Mouse (Mus musculus): Measurements from ENCODE around the gene Nptxr. TPM values are rescaled to one million over a fixed set of nuclear protein-coding genes. Genes with fewer than 3 reads are reported as not detected.

The Nptxr gene
- total and polyA plus RNA-seq, 3 experiments = 0.09 to 2.1 (median 0.14) TPM

GRCm38 (mm10) chr15:79770629-79771240 is 33.8 kb downstream of the Nptxr start:
- TF ChIP-seq PAX5 (IDR thresholded peaks at IDR 0.05; ENCODE audit: low read length) (no peak), CTCF (conservative IDR thresholded peaks at IDR 0.05 in 1 of 2, IDR thresholded peaks at IDR 0.05 in 1 of 2; ENCODE audit: low read depth in 2 of 2, low read length in 2 of 2) (no peak), USF2 (conservative IDR thresholded peaks at IDR 0.05; ENCODE audit: low read depth, low read length) (no peak)
- no peak for DNase-seq (ENCODE audit: extremely low read depth)
- peaks cover 13 to 35% of the 10 kb centered on the region in 2 experiments; a peak in 3 of 4 replicates for H3K4me1 ChIP-seq (ENCODE audit: control insufficient read depth in 1 of 2, insufficient read depth in 2 of 2)
- H3K27ac ChIP-seq (ENCODE audit: insufficient read depth, low read depth) = no peak overlapping the region
- dilution Hi-C loops (cut with MboI; ENCODE audit: extremely low pct_ligation_motif_present, extremely low pct_unique_long_range_greater_than_20kb, low sequenced_read_pairs) (no loop called here), in situ Hi-C loops (cut with MboI; ENCODE audit: low pct_ligation_motif_present, low pct_unique_long_range_greater_than_20kb, low sequenced_read_pairs) (loop anchor here (5.0 kb wide), 1 partner anchor 57 kb away; no protein-coding TSS in a partner anchor)
- no peaks in the 10 kb centered on the region for H3K9me3 ChIP-seq (replicated peaks; ENCODE audit: low read length)
- no peak overlapping the region for H3K4me2 ChIP-seq (ENCODE audit: insufficient read depth, low read depth, poor library complexity, severe bottlenecking)
- H3K36me3 ChIP-seq (replicated peaks in 1 of 2; ENCODE audit: control insufficient read depth in 1 of 2, insufficient read depth in 1 of 2, low read length in 1 of 2) = peaks cover 0 to 9% of the 10 kb centered on the region in 2 experiments
- peaks cover 5% of the 10 kb centered on the region for H3K27me3 ChIP-seq (replicated peaks)
- H3K4me3 ChIP-seq (replicated peaks in 1 of 3; ENCODE audit: low read depth in 2 of 3, low read length in 2 of 3, poor library complexity in 1 of 3) = no peak overlapping the region
- no peaks in the 10 kb centered on the region for H3K79me2 ChIP-seq (replicated peaks; ENCODE audit: control insufficient read depth, extremely low read depth, insufficient read depth, poor library complexity, severe bottlenecking)
- no peak overlapping the region for H3K9ac ChIP-seq (ENCODE audit: insufficient read depth, low read depth)

GRCm38 (mm10) chr15:79768302-79768701 is 36.3 kb downstream of the Nptxr start:
- no peak overlapping the region for H3K9ac ChIP-seq (ENCODE audit: insufficient read depth, low read depth)
- peak; percentile 43 for DNase-seq (ENCODE audit: extremely low read depth)
- H3K79me2 ChIP-seq (replicated peaks; ENCODE audit: control insufficient read depth, extremely low read depth, insufficient read depth, poor library complexity, severe bottlenecking) = no peaks in the 10 kb centered on the region
- dilution Hi-C loops (cut with MboI; ENCODE audit: extremely low pct_ligation_motif_present, extremely low pct_unique_long_range_greater_than_20kb, low sequenced_read_pairs) = no loop called here
- peaks cover 0 to 32% of the 10 kb centered on the region in 2 experiments for H3K36me3 ChIP-seq (replicated peaks in 1 of 2; ENCODE audit: control insufficient read depth in 1 of 2, insufficient read depth in 1 of 2, low read length in 1 of 2)
- H3K27me3 ChIP-seq (replicated peaks) = no peaks in the 10 kb centered on the region
- H3K4me3 ChIP-seq (replicated peaks in 1 of 3; ENCODE audit: low read depth in 2 of 3, low read length in 2 of 3, poor library complexity in 1 of 3) = no peak overlapping the region
- H3K27ac ChIP-seq (ENCODE audit: insufficient read depth, low read depth) = no peak overlapping the region
- no peak for TF ChIP-seq ZNF384 (IDR thresholded peaks at IDR 0.05; ENCODE audit: low read depth, low read length)
- TF ChIP-seq BHLHE40 (IDR thresholded peaks at IDR 0.05; ENCODE audit: low read depth, low read length) = no peak
- TF ChIP-seq CHD2 (IDR thresholded peaks at IDR 0.05; ENCODE audit: low read length) = no peak
- no peak for TF ChIP-seq USF1 (IDR thresholded peaks at IDR 0.05; ENCODE audit: low read depth, low read length)
- no peak for TF ChIP-seq USF2 (conservative IDR thresholded peaks at IDR 0.05; ENCODE audit: low read depth, low read length)
- no peak for TF ChIP-seq RCOR1 (conservative IDR thresholded peaks at IDR 0.05; ENCODE audit: low read depth, low read length)
- TF ChIP-seq UBTF (IDR thresholded peaks at IDR 0.05; ENCODE audit: low read depth, low read length) = no peak
- no peak for TF ChIP-seq PAX5 (IDR thresholded peaks at IDR 0.05; ENCODE audit: low read length)
- TF ChIP-seq ZKSCAN1 (IDR thresholded peaks at IDR 0.05; ENCODE audit: borderline replicate concordance, low read depth, low read length) = no peak
- no peak for TF ChIP-seq JUN (IDR thresholded peaks at IDR 0.05; ENCODE audit: insufficient read depth, low read depth, low read length)
- TF ChIP-seq ELF1 (IDR thresholded peaks at IDR 0.05; ENCODE audit: low read depth, low read length) = no peak
- TF ChIP-seq MAZ (IDR thresholded peaks at IDR 0.05; ENCODE audit: low read depth, low read length) = no peak
- TF ChIP-seq E2F4 (IDR thresholded peaks at IDR 0.05; ENCODE audit: insufficient replicate concordance, low read depth, low read length) = no peak
- no peak for TF ChIP-seq HCFC1 (IDR thresholded peaks at IDR 0.05; ENCODE audit: low read depth, low read length)
- TF ChIP-seq MAX (IDR thresholded peaks at IDR 0.05; ENCODE audit: low read length) = no peak
- peaks cover 8 to 21% of the 10 kb centered on the region in 2 experiments; a peak in 3 of 4 replicates for H3K4me1 ChIP-seq (ENCODE audit: control insufficient read depth in 1 of 2, insufficient read depth in 2 of 2)
- in situ Hi-C loops (cut with MboI; ENCODE audit: low pct_ligation_motif_present, low pct_unique_long_range_greater_than_20kb, low sequenced_read_pairs) = no loop called here
- no peaks in the 10 kb centered on the region for H3K9me3 ChIP-seq (replicated peaks; ENCODE audit: low read length)
- no peak overlapping the region for H3K4me2 ChIP-seq (ENCODE audit: insufficient read depth, low read depth, poor library complexity, severe bottlenecking)

Measured in CH12.LX (cell line).